Mouse (Mus musculus) ZHBTc4 (cell line): ENCODE data around the gene 9830107B12Rik.
"Not testable (repeated sequence)": the region's sequence is repeated elsewhere in the genome, so short reads cannot be mapped to it uniquely, and the experiment has no call there.

ENCODE experiments used
- DNase-seq: peaks from one replicate; pipeline ENCODE4 v3.0.0-alpha.2; 2011; ENCODE audit warnings: low read depth, low spot score

The 9830107B12Rik gene

DNA sequence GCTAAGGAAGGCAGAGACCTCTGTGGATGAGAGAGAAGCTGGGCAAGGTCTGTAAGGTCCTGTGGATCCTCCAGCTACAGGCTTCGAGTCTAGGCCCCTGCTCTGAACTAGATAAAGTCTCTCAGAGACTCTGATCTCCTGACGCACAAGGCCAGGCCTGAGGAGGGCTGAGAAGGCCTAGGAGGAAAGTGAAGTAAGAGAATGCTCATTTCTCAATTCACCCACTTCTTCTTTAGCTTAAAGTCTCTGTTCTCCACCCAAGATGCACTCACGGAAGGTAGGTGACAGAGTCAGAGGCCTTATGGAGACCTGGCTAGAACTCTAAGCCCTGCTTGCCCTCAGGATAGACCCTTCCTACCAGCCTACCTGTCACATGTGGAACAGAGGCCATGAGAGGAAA, at the start of gene 9830107B12Rik:
Gene 9830107B12Rik (minus strand): TSS at position 149 of the 400 bp plus-strand sequence.
- no peak for DNase-seq

DNA sequence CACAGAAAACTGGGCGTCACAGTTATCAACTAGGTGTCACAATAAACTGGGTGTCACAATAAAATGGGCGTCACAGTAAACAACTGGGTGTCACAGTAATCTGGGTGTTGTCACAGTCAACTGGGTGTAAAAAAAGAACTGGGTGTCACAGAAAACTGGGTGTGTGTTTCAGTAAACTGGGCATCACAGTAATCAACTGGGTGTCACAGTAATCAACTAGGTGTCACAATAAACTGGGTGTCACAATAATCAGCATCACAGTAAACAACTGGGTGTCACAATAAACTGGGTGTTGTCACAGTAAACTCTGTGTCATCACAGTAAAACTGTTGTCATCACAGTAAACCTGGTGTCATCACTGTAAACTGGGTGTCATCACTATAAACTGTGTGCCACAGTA, 46.3 kb upstream of the 9830107B12Rik start:
- DNase-seq, result no peak

DNA sequence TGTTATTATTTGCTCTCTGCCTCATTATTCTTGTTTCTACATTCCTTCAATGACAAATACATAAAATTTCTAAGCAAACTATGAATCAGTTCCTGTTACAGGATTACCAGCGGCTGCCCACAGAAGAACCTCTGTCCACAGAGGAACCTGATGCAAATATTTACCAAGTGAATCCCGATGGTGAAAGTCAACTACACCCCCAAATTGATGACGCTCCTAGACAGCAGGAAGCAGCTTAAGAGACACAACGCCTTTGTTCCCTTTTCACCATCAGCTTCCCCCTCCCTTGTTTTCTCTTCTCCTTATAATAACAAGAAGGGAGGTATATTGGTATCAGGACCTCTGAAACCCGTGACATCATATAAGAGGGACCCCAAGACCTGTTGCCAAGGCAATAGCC, 39.2 kb upstream of the 9830107B12Rik start:
- DNase-seq, result no peak

GRCm38 (mm10) chr17:48167103-48167502, 21.0 kb upstream of the 9830107B12Rik start, which contains the start of gene A530064D06Rik:
Gene A530064D06Rik, minus strand, starts transcription at chr17:48167275.
- not testable (repeated sequence) for DNase-seq

GRCm38 (mm10) chr17:48157382-48158076, 11.5 kb upstream of the 9830107B12Rik start:
- no peak for DNase-seq

DNA sequence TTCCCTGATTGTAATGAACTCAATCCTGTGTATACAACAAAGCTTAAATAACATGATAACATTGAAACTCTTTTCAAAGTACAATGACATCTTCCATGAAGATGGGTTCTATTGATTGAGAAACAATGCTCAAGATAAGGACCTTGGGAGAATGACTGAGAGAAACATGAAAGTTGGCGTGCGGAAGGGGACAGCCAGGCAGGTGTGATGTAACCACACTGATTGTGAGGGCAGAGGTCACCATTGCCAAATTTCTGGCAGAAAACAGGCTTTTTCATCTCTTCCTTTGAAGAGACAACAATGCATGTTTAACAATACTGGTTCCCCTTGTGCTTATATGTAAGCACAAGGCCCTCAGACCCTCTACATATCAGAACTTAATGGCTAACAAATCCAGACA, 13.3 kb downstream of the 9830107B12Rik start:
- DNase-seq, result no peak

DNA sequence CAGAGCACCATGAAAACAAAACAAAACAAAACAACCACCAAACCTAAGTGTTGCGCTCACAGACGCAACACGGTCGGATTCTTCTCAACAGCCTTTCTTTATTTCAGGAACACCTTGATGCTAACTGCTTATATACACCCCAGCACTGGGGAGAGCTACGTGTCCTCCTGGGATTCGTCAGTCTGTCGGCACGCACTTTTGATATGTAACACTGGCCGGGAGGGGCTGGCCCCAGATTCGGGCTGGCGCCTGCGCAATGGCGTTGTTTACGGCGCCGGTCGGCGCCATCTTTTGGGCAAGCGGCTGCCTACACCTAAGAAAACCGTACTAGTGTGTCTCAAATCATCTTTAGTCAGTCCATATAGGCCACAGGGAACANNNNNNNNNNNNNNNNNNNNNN, 25.6 kb downstream of the 9830107B12Rik start:
- DNase-seq, result peak; percentile 89

GRCm38 (mm10) chr17:48119656-48120055, 26.4 kb downstream of the 9830107B12Rik start:
- peak; percentile 88 for DNase-seq

DNA sequence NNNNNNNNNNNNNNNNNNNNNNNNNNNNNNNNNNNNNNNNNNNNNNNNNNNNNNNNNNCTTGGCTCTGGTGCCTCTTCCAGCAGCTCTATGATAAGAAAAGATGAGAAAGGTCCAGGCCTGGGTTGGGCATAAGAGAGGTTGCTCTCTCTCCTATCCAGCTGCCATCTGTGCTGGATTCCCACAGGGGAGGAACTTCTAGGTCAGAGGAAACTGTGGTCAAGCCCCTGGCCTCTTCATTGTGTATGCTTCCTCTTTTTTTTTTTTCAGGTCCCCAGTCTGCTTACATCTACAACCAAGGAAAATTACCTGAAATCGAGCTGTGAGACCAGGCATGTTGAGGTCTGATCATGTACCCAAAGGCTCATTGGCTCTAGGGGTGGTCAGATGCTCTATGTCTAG, 27.5 kb downstream of the 9830107B12Rik start:
- no peak for DNase-seq

- peak; percentile 79 for DNase-seq
These were observed 35.4 kb downstream of the 9830107B12Rik start for GRCm38 (mm10) chr17:48110547-48111287.

- DNase-seq, result peak; percentile 15
These were observed 37.5 kb downstream of the 9830107B12Rik start for GRCm38 (mm10) chr17:48108520-48108919.

DNA sequence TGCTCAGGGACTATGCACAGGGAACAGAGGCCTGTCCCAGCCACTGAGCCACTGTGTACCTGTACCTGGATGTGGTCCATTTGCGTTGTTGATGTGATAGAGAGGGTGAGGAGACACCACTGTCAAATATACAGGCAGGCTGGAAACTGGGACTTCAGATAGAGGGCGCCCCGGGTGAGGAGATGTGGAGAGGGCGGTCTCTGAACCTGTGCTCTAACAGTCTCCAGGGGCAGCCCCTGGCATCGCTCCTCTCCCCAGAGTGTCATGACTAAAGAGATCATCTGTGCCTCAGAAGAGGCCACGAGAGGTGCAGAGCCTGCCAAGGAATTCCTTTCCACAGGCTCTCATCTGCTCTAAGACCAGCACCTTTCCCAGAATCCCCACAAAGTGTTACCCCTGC, 38.2 kb downstream of the 9830107B12Rik start:
- DNase-seq, result peak; percentile 16

GRCm38 (mm10) chr17:48107333-48107732, 38.7 kb downstream of the 9830107B12Rik start:
- no peak for DNase-seq

- DNase-seq, result peak; percentile 93
These were observed 45.3 kb downstream of the 9830107B12Rik start for GRCm38 (mm10) chr17:48100441-48101417.

- DNase-seq, result no peak
These were observed 46.8 kb downstream of the 9830107B12Rik start for GRCm38 (mm10) chr17:48099312-48099711.

- DNase-seq, result no peak
These were observed 47.6 kb downstream of the 9830107B12Rik start for GRCm38 (mm10) chr17:48098528-48098890.

DNA sequence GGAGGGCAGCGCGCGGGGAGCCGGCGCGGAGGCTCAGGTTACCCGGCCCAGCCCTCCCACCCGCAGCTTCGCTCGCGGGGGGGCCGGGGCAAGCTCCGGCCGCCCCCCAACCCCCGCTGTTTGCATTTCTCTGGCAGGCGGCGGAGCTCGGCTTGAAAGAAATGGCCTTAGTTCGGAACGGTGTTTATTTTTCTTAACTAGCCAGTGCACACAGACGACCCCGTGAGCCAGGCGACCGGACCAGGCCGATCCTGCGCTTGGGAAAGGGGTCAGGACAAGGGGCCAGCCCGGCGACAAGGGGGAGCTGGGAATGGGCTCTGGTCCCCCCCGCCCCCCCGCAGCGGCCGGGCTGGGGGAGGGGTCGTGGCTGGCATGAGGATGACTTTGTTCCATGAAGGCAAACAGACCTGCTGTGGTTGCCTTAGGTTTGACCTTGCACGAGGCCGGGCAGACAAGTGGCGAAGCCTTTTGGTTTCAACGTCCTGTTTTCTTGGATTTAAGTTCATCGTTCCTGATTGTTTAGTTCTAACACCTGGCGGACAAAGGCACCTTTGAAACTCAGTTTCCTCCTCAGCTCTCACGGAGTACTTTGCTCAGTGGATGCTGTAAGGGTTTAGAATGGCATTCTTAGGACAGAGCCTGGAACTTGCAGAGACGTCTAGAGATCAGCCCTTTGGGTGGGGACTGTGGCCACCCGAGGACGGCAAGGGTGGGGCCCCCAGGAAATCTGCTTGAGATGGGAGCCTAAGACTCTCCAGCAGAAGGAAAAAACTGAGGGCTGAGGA, 48.1 kb downstream of the 9830107B12Rik start:
- peak; percentile 82 for DNase-seq

- DNase-seq, result peak; percentile 84
These were observed 48.9 kb downstream of the 9830107B12Rik start for GRCm38 (mm10) chr17:48097011-48097742.

DNA sequence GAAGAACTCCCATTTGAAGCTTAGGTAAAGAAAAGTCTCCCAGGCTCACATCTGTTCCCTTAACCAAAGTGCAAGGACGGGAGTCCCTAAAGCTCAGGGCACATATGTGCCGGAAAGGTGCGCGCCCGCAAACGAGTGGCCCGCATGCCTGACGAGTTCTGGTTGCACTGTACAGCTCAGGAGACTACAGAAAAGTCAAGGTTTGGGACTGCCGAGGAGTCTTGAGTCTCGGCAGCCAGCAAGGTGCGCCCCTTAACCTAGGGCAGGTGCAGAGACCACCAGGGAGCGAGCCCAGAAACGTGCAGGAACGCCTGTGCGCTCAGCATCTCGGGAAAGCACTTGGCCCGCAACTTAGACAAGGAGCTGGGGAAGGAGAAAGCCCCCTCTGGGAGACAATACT, 49.7 kb downstream of the 9830107B12Rik start:
- peak; percentile 55 for DNase-seq

DNA sequence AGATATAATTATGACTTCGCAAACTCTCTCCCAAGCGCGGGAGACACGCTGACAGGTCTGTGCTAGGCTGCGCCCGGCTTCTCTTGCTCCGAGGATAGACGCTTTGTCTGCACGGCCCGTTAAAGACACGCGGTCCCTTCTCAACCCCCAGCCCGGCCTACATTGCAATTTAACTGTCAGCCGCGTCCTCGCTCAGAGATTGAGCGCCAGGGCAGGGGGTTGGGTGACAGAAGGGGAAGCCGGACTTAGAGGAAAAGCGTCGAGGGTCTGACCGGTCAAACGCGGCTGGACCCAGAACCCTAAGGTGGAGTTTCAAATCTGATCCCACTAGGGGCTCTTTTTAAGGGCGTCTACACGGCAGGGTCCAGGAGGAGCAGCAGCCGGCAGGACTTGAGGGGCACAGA, 50.3 kb downstream of the 9830107B12Rik start:
- peak; percentile 49 for DNase-seq
